Mouse (Mus musculus) gastrocnemius, postnatal 14 days (tissue): ENCODE measurements at regions not wholly inside any gene's neighbourhood (a gene's known extent, or its start where the extent isn't known, plus 50 kb on each side); places are given as distances from the start of the nearest gene placed in this dataset.
"Not testable (repeated sequence)": the region's sequence is repeated elsewhere in the genome, so short reads cannot be mapped to it uniquely, and the experiment has no call there.

Experiments
- DNase-seq: peaks from one replicate; pipeline ENCODE4 v3.0.0; 2021; ENCODE audit warnings: mixed read lengths
- intact Hi-C: fragments of 180-260 bp; cut with DNase I; formaldehyde crosslinking; loops from one replicate; pipeline ENCODE4 v1.15.1; 2025; ENCODE audit warnings: low total_unique reads

DNA sequence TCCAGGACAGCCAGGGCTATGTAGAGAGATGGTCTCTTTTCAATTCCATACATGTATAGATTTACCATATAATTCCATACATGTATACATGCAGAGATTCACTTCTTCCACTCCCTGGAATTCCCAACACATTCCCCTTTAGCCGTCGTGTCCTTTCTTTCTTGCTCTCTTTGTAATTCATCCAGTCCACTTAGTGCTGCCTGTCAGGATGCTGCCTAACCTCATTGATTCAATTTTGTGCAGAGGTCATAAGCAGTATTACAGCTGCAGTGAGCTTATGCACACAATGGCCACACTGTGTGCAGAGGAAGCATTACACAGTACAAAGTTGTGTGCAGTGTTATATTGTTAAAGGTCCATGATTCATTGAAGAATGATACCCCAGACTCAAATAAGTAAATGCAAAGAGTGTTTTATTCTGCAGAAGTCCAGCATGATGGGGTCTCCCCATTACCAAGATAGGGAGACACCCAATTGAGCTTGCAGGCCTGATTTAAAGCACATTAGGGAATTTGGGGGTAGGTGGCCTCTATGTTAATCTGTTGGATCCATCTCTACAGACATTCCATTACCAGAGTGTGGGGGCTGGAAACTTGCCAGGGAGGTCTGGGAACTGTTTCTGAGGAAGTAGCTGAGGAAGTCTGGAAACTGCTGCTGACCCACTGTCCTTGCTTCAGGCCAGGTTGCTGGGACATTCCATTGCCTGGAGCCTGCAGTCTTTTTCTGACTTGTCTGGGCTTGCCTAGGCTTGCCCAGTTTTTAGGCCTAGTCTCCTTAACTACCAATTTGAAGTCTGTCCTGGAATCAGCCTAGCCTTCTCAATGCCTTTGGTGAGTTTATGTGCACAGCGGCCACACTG lies 72.8 kb downstream of the Fam161a start:
- intact Hi-C loops = no loop called here
- no peak for DNase-seq

DNA sequence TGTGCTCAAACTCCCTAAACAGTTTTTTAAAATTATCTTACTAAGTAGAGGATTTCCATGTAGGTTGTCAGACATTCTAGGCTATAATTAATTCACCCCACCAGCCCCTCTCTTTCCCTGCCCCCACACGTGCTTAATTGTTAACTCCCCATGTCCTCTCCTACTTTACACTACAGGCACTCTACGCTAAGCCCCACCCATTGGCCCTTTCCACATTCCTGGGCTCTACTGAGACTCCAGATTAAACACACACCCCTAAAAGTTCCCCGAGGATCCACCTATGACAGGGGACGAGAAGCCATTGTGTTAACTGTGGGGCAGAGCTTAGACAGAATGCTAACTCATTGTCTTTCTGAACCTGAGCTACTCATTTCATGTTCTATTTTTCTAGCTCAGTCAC lies 74.3 kb downstream of the Fam161a start:
- no peak for DNase-seq
- intact Hi-C loops = no loop called here

DNA sequence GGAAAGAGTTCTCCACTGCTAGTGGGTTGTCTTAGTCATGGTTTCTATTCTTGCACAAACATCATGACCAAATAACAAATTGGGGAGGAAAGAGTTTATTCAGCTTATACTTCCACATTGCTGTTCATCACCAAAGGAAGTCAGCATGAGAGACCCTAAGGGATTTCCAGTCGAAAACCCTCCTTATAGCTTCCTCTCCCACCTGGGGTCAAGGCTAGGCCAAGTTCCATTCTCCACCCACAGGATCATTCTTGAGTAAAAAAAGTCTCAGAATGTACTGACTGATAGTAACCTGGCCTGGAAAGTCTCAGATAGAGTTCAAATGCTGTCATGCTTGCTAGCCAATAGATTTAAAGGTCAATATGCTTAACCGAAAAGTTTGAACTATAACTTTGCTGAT lies 76.5 kb downstream of the Fam161a start:
- intact Hi-C loops, DNase-seq: not testable (repeated sequence)

GRCm38 (mm10) chr11:23095287-23095686 lies 88.0 kb downstream of the Fam161a start:
- intact Hi-C loops = no loop called here
- DNase-seq = no peak

- DNase-seq, intact Hi-C loops: not testable (repeated sequence)
Observed at GRCm38 (mm10) chr11:23095723-23096122, 88.4 kb downstream of the Fam161a start.

- intact Hi-C loops = no loop called here
- no peak for DNase-seq
Observed at GRCm38 (mm10) chr11:23096451-23097222, 89.3 kb downstream of the Fam161a start.

GRCm38 (mm10) chr11:23097223-23097490 lies 89.8 kb downstream of the Fam161a start:
- DNase-seq = no peak
- intact Hi-C loops = no loop called here

DNA sequence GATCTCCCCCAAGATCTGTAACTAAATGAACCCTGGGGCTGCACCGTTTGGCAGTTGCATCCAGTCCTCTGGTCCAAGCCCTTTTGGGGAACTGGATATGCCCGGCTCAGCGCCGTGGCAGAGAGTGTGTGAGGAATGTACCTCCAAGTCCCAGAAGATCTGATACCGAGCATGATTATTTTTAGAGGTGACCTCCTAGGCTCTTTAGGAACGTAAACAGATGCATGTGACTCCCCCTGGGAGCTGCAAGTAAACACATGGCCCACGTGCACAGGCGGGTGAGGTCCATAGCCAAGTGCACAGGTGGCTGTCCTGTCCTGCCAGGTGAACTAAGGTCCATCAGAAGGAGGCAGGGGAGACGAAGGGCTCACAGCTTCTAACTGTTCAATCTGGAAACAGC lies 107.3 kb downstream of the Fam161a start:
- peak; percentile 46 for DNase-seq
- intact Hi-C loops = no loop called here

DNA sequence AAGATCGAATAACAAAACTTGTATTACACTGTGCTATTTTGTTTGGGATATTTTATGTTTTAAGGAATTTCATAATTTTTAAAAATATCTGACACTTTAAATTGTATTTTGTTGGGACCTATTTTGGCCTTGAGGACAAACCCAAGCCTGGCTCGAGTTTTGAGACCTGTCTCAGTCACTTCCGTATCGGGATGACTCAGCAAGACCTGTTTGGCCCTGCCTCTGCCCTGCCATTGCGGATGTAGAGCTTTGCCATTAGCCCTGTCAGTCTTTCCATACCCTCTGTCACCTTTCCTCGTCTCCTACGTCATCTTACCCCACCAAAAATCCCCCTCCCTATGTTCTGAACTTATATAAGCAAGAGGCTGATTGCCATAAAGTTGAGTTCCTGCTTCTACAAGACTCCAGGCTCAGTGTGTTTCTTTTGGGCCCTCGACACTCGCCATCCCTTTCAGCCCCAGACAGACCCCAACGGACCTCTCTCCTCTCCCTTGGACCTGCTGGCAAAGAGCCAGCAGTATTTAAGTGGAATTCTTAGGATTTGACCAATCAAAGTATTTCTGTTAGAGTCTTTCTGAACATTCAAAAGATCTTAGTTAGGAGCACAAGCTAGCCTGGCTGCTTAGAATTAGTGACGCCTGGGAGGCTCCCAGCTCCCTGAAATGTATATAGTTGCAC lies 113.3 kb downstream of the Fam161a start:
- intact Hi-C loops = no loop called here
- no peak for DNase-seq

DNA sequence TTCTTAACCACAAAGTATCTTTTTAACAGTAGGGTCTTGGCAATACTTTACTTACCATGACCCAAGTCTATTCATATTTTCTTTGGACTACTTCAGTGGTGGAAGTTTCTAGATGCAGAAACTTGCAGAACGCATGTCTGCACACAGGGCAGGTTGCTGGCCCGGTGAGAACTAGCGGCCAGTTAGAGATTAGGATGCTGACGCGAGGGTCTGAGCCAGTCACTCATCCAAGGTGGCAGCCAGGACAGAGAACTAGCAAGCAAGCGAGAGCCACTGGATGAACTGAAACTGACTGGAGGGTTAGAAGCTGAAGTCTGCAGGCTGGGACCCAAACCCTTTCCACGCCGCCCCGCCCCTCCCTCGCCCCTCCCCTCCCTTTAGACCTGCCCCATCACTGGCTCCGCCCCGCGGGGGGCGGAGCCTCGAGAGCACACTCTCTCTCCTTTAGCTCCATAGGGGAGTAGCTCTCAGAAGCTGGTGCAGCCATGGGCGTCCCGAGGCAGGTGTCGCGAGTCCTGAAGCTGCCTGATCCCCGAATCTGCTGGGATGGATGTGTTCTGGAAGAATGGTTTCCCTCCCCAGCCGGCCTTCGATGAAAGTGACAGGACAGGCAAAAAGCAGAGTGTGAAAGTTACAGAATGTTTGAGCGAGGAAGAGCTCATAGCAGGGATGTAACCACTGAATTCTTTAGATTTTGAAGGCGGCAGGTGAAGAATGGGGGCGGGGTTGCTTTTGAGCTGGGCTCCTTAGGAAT lies 117.0 kb downstream of the Fam161a start:
- DNase-seq = peak; percentile 18
- intact Hi-C loops = no loop called here

DNA sequence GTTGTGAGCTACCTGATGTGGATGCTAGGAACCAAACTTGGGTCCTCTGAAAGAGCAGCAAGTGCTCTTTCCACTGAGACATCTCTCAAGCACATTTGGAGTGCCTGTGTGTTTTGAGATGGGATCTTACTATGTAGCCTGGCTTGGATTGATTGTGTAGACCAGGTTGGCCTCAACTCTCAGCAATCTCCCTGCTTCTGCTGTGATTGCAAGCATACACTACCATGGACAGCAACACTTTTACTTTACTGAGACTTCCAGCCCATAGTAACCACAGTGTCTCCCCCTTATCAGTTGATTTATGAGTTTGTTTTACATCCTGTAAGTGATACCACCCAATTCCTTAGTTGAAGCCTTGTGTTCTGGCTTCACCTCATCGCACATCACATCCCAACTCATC lies 123.8 kb downstream of the Fam161a start:
- intact Hi-C loops = no loop called here
- DNase-seq = no peak

GRCm38 (mm10) chr11:23131632-23132031 lies 124.2 kb upstream of the Xpo1 start:
- DNase-seq = no peak
- intact Hi-C loops = no loop called here

DNA sequence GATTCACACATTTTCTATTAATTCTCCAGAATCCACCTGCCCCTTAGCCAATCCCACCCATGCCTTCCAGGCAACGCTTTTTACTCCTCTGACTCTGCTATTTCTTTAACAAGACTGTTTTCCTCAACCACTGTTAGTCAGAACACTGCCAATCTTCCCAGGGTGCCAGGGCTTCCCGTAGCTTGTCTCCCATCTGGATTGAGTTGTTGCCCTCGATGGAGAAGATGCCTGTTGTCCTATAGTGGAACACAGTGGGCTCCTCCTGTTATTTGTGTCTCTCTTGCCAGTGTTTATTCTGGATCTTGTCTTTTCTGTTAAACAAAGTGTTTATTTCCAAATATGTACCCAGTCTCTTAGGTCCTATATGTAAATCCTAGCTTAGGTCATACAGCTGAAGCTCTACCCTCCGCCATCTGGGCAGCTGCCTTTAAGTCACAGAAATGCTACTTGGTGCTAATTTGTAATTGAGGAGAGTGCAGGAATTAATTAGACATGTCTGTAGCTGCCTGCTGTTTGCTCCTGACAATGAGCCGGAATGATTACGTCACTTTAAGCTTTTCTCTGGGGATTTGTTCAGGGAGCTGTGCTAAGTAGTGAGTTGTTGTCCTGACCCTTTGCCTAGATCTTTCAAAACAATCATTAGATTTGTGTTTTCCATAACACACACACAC lies 115.3 kb upstream of the Xpo1 start:
- DNase-seq = no peak
- intact Hi-C loops = loop anchor here (10.0 kb wide), 1 partner anchor 136 kb away; the partner anchor contains the start of gene Fam161a

DNA sequence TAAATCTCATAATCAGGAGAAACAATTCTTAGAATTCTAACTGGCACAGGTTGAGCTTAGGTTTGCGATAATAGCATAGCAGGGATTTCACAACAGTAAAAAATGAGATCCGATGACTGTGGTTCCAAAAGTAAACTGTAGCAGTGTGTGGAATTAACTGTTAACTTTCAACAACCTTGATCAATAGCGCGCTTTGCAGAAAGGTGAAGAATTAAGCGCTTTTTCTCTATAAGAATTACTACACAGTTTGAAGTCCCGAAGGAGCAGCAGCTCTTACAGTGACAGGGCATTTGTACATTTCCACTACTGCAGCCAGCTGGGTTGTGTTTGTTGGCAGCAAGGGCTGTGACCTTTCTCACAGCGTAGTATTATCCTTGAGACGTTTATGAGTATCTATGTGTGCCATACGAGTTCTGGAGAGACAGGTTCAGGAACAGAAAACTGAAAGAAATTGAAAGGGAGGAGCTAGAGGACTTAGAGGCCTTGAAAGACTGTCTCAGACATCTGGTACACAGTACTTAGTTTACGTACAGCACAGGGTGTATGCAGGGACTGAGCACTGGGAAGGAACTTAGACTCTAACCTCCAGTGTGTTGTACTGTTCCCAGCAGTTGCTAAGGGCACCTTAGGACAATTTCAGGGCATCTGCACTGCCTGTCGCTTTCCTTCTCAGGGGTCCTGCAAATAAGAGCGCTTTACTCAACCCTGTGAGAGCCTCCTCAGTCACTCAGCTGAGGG lies 114.6 kb upstream of the Xpo1 start:
- no peak for DNase-seq
- intact Hi-C loops = loop anchor here (10.0 kb wide), 1 partner anchor 136 kb away; the partner anchor contains the start of gene Fam161a

- DNase-seq = no peak
- intact Hi-C loops = loop anchor here (10.0 kb wide), 1 partner anchor 143 kb away; the partner anchor contains the start of gene Fam161a
Observed at GRCm38 (mm10) chr11:23148048-23148596, 107.7 kb upstream of the Xpo1 start.

GRCm38 (mm10) chr11:23149556-23150244 lies 106.1 kb upstream of the Xpo1 start:
- no peak for DNase-seq

DNA sequence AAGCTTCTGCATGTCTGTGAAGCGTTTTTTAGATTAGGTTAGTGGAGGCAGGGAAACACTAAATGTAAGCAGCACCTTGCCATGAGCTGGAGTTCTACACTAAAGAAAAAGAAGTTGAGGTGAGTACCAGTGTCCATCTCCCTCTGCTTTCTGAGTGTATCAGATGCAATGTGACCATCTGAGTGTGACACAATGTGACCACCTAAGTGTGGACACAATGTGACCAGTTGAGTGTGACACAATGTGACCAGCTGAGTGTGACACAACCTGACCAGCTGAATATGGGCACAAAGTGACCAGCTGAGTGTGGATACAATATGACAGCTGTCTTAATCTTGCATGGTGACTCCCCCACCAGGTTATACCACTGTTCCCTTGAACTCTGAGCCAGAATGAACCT lies 101.0 kb upstream of the Xpo1 start:
- no peak for DNase-seq
- intact Hi-C loops = loop anchor here (5.0 kb wide), 2 partner anchors 107 to 117 kb away; no protein-coding TSS in a partner anchor

More at GRCm38 (mm10) chr11:23149556-23150244, 106.1 kb upstream of the Xpo1 start:
- intact Hi-C loops = loop anchor here (5.0 to 10.0 kb wide), 2 partner anchors 123 to 145 kb away; partner anchors contain the start of gene Fam161a
